Mouse (Mus musculus) testis, adult 2 months (tissue): ENCODE results near the gene Aipl1.
A peak's percentile ranks its signal among the peaks of the same experiment; 100 is the strongest.

Experiments
- CTCF ChIP-seq: fragments of 200-500 bp; IDR thresholded peaks from 2 replicates; pipeline ENCODE4 v1.5.1; 2012; ENCODE audit warnings: low read depth, mild to moderate bottlenecking, inconsistent platforms, low read length, moderate library complexity; ENCODE audit not compliant: control insufficient read depth, insufficient read depth, insufficient replicate concordance
- POLR2A ChIP-seq: fragments of 200-500 bp; IDR thresholded peaks from 2 replicates; pipeline ENCODE4 v1.6.1; 2012; ENCODE audit warnings: low read depth, mild to moderate bottlenecking, inconsistent platforms, low read length, moderate library complexity; ENCODE audit not compliant: control insufficient read depth

- TF ChIP-seq POLR2A (no peak), CTCF (peak; percentile 70; the same call in 1 of the 2 replicates)
These were observed 15.3 kb upstream of the Aipl1 start for GRCm38 (mm10) chr11:72052636-72053035.
